Mouse (Mus musculus) splenic B cell, adult 2 months (primary cell): ENCODE results near the gene Sart1.

Experiments
- DNase-seq: peaks from one replicate; pipeline ENCODE4 v3.0.0-alpha.2; 2011; ENCODE audit warnings: low read depth, low spot score
- H3K27me3 ChIP-seq: 2 replicates; pipeline ENCODE4 v1.6.1; 2012; ENCODE audit warnings: mild to moderate bottlenecking, low read length, moderate library complexity, mixed read lengths; ENCODE audit not compliant: control insufficient read depth, poor library complexity, insufficient read depth, severe bottlenecking
- H3K36me3 ChIP-seq: 2 replicates; pipeline ENCODE4 v1.6.1; 2012; ENCODE audit warnings: mild to moderate bottlenecking, low read length, moderate library complexity, mixed read lengths; ENCODE audit not compliant: control insufficient read depth, poor library complexity, insufficient read depth, severe bottlenecking

The Sart1 gene

DNA sequence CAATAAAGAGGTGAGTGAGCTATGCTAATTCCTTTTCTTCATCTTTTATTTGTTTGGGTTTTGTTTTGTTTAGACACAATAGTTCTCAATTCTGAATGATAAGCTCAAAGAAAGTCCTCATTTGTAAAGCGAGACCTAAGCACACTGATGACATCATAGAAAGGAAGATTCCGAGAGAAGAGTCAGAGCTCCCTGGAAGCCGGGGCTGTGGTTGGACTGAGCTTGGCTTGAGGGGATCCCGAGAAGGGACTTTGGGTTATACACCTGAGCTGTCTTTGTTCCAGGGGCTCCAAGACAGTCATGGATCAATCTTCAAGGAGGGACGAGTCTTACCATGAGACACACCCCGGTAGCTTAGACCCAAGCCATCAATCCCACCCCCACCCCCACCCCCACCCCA lies 53.1 kb downstream of the Sart1 start, which contains the start of gene Catsper1:
Catsper1 (plus strand) TSS at position 301 of the 400 bp plus-strand sequence.
- Histone ChIP-seq H3K36me3 (no peaks in the 10 kb centered on the region), H3K27me3 (no peaks in the 10 kb centered on the region)
- no peak for DNase-seq

DNA sequence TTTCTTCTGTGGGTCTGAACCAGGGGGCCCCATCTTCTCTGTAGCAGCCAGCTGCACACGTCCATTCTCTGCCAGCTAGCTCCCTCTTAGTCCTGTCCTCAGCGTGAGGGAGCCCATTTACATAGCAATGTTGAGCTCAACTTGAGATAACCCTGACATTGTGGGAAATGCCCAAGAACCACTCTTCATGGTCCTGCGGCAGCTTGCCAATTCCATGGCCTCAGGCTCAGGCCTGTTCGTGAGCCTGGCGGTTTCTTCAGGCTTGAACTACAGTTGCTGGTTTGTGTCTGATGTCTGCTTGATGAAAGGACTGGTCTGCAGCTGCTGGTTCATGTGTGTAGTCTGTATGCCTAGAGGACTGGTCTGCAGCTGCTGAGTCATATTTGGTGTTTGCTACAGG lies 53.8 kb downstream of the Sart1 start:
- DNase-seq: no peak

DNA sequence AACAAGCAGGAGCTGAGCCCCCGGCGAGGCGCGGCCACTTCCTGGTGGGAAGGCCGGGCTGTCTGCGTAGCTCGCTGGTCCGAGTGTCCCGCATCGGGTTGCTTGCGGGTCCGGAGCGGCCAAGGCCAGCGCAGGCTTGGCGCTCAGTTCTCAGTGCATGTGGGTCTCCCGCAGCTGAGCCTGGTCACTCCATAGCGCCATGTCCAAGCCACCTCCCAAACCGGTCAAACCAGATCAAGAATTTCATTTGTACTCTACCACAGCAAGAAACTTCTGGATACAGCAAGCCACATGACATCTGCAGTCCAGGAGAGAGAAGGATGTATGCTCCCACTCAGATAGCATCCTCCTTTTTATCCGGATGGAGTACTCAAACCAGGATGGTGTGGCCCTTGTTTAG lies 60.5 kb downstream of the Sart1 start:
- DNase-seq: no peak
- H3K27me3 ChIP-seq: no peaks in the 10 kb centered on the region
- H3K36me3 ChIP-seq: no peaks in the 10 kb centered on the region

More for the DNA sequence above, 53.8 kb downstream of the Sart1 start:
- no peaks in the 10 kb centered on the region for H3K36me3 ChIP-seq
- no peaks in the 10 kb centered on the region for H3K27me3 ChIP-seq
